Mouse (Mus musculus) bone marrow, adult 2 months (tissue): ENCODE results near the gene Gm21958.

ENCODE experiments used
- CTCF ChIP-seq: fragments of 200-500 bp; IDR thresholded peaks from 2 replicates; pipeline ENCODE4 v1.5.1; 2011; ENCODE audit warnings: low read length, control low read depth; ENCODE audit not compliant: control insufficient read depth, insufficient read depth
- POLR2A ChIP-seq: fragments of 200-500 bp; IDR thresholded peaks from 2 replicates; pipeline ENCODE4 v1.6.1; 2011; ENCODE audit warnings: low read depth, mild to moderate bottlenecking, control low read depth, low read length, borderline replicate concordance; ENCODE audit not compliant: control insufficient read depth

DNA sequence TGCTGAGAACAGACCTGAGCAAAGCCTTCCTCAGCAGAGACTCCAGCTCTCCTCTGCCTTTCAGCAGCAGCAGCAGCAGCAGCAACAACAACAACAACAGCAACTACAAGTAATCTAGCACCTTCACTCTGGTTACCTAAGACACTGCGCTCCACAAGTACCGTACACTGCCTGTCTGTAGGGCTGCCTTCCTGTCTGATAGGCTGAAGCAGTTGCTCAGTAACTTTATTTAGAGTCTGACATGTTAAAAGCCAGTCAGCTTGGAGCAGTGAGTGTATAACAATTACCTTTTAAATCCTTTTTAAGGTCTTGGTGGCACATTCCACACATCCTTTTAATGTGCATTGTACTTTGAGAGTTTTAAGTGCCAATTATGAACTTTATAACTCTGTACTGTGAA is 13.4 kb upstream of the Gm21958 start:
- TF ChIP-seq CTCF (no peak), POLR2A (no peak)
